Mouse (Mus musculus): ENCODE results near the gene Adad1. TPM values are rescaled to one million over a fixed set of nuclear protein-coding genes. Genes with fewer than 3 reads are reported as not detected.

Adad1 gene
- polyA plus RNA-seq, 1 experiment from 2014 or later, result 0.69 TPM

- peak; percentile 93 for ATAC-seq (ENCODE audit: insufficient number of reproducible peaks, insufficient read depth, low FRiP score, low read depth)
- Histone ChIP-seq H3K4me2 (ENCODE audit: low read length) (peak overlapping the region; percentile 44), H3K9ac (ENCODE audit: low read length) (peak overlapping the region; percentile 5; the same call in 1 of the 2 replicates)
These were observed 83.1 kb downstream of the Adad1 start for GRCm38 (mm10) chr3:37146406-37146805.

GRCm38 (mm10) chr3:37146810-37147209, 83.5 kb downstream of the Adad1 start:
- peak overlapping the region; percentile 44 to 55 for H3K27ac ChIP-seq (replicated peaks in 1 of 2; ENCODE audit: control insufficient read depth in 1 of 2, insufficient read depth in 1 of 2, low read depth in 2 of 2, low read length in 2 of 2)
- H3K4me3 ChIP-seq (ENCODE audit: control insufficient read depth in 1 of 2, insufficient read depth in 1 of 2, low read depth in 1 of 2, low read length in 2 of 2), result no peak overlapping the region; a peak in 1 of 4 replicates
- peak overlapping the region; percentile 5; the same call in 1 of the 2 replicates for H3K9ac ChIP-seq (ENCODE audit: low read length)
- peak; percentile 65 for ATAC-seq (ENCODE audit: insufficient number of reproducible peaks, insufficient read depth, low FRiP score, low read depth)
- H3K4me2 ChIP-seq (ENCODE audit: low read length), result peak overlapping the region; percentile 44
- H3K9me3 ChIP-seq (ENCODE audit: control insufficient read depth, low read length), result no peaks in the 10 kb centered on the region
- H3K36me3 ChIP-seq (ENCODE audit: control insufficient read depth, insufficient read depth, low read length), result no peaks in the 10 kb centered on the region
- WGBS, result 37% methylated on average over 7 of the region's 7 CpGs
- H3K27me3 ChIP-seq (ENCODE audit: control insufficient read depth, insufficient read depth, low read length), result no peaks in the 10 kb centered on the region
- H3K4me1 ChIP-seq (ENCODE audit: control insufficient read depth in 2 of 2, insufficient read depth in 2 of 2, low read length in 2 of 2), result peaks cover 8 to 19% of the 10 kb centered on the region in 2 experiments

More at GRCm38 (mm10) chr3:37146406-37146805, 83.1 kb downstream of the Adad1 start:
- peaks cover 8 to 19% of the 10 kb centered on the region in 2 experiments for H3K4me1 ChIP-seq (ENCODE audit: control insufficient read depth in 2 of 2, insufficient read depth in 2 of 2, low read length in 2 of 2)
- peak overlapping the region; percentile 44 to 55; a peak in 3 of 4 replicates for H3K27ac ChIP-seq (replicated peaks in 1 of 2; ENCODE audit: control insufficient read depth in 1 of 2, insufficient read depth in 1 of 2, low read depth in 2 of 2, low read length in 2 of 2)
- H3K4me3 ChIP-seq (ENCODE audit: control insufficient read depth in 1 of 2, insufficient read depth in 1 of 2, low read depth in 1 of 2, low read length in 2 of 2), result no peak overlapping the region; a peak in 1 of 4 replicates
- no peaks in the 10 kb centered on the region for H3K36me3 ChIP-seq (ENCODE audit: control insufficient read depth, insufficient read depth, low read length)
- WGBS, result 4% methylated on average over 8 of the region's 8 CpGs
- no peaks in the 10 kb centered on the region for H3K9me3 ChIP-seq (ENCODE audit: control insufficient read depth, low read length)
- H3K27me3 ChIP-seq (ENCODE audit: control insufficient read depth, insufficient read depth, low read length), result no peaks in the 10 kb centered on the region

GRCm38 (mm10) chr3:37152274-37152673, 88.9 kb downstream of the Adad1 start:
- WGBS, result 71% methylated on average over 10 of the region's 10 CpGs
- ATAC-seq (ENCODE audit: insufficient number of reproducible peaks, insufficient read depth, low FRiP score, low read depth), result no peak
- H3K4me1 ChIP-seq (ENCODE audit: control insufficient read depth in 2 of 2, insufficient read depth in 2 of 2, low read length in 2 of 2), result peaks cover 6 to 9% of the 10 kb centered on the region in 2 experiments

GRCm38 (mm10) chr3:37153004-37153403, 89.7 kb downstream of the Adad1 start:
- 87% methylated on average over 7 of the region's 7 CpGs for WGBS
- no peaks in the 10 kb centered on the region for H3K9me3 ChIP-seq (ENCODE audit: control insufficient read depth, low read length)
- H3K27ac ChIP-seq (replicated peaks in 1 of 2; ENCODE audit: control insufficient read depth in 1 of 2, insufficient read depth in 1 of 2, low read depth in 2 of 2, low read length in 2 of 2), result no peak overlapping the region
- H3K4me1 ChIP-seq (ENCODE audit: control insufficient read depth in 2 of 2, insufficient read depth in 2 of 2, low read length in 2 of 2), result peaks cover 6 to 8% of the 10 kb centered on the region in 2 experiments
- H3K27me3 ChIP-seq (ENCODE audit: control insufficient read depth, insufficient read depth, low read length), result no peaks in the 10 kb centered on the region
- H3K4me3 ChIP-seq (ENCODE audit: control insufficient read depth in 1 of 2, insufficient read depth in 1 of 2, low read depth in 1 of 2, low read length in 2 of 2), result no peak overlapping the region
- H3K36me3 ChIP-seq (ENCODE audit: control insufficient read depth, insufficient read depth, low read length), result no peaks in the 10 kb centered on the region
- no peak for ATAC-seq (ENCODE audit: insufficient number of reproducible peaks, insufficient read depth, low FRiP score, low read depth)
- H3K4me2 ChIP-seq (ENCODE audit: low read length), result no peak overlapping the region
- no peak overlapping the region for H3K9ac ChIP-seq (ENCODE audit: low read length)

More at GRCm38 (mm10) chr3:37152274-37152673, 88.9 kb downstream of the Adad1 start:
- Histone ChIP-seq H3K27ac (replicated peaks in 1 of 2; ENCODE audit: control insufficient read depth in 1 of 2, insufficient read depth in 1 of 2, low read depth in 2 of 2, low read length in 2 of 2) (no peak overlapping the region), H3K27me3 (ENCODE audit: control insufficient read depth, insufficient read depth, low read length) (no peaks in the 10 kb centered on the region), H3K9ac (ENCODE audit: low read length) (no peak overlapping the region), H3K9me3 (ENCODE audit: control insufficient read depth, low read length) (no peaks in the 10 kb centered on the region), H3K36me3 (ENCODE audit: control insufficient read depth, insufficient read depth, low read length) (no peaks in the 10 kb centered on the region), H3K4me2 (ENCODE audit: low read length) (no peak overlapping the region), H3K4me3 (ENCODE audit: control insufficient read depth in 1 of 2, insufficient read depth in 1 of 2, low read depth in 1 of 2, low read length in 2 of 2) (no peak overlapping the region)

- 15% methylated on average over 7 of the region's 7 CpGs for WGBS
- Histone ChIP-seq H3K27me3 (ENCODE audit: control insufficient read depth, insufficient read depth, low read length) (no peaks in the 10 kb centered on the region), H3K36me3 (ENCODE audit: control insufficient read depth, insufficient read depth, low read length) (no peaks in the 10 kb centered on the region), H3K4me1 (ENCODE audit: control insufficient read depth in 2 of 2, insufficient read depth in 2 of 2, low read length in 2 of 2) (peaks cover 6 to 8% of the 10 kb centered on the region in 2 experiments), H3K27ac (replicated peaks in 1 of 2; ENCODE audit: control insufficient read depth in 1 of 2, insufficient read depth in 1 of 2, low read depth in 2 of 2, low read length in 2 of 2) (no peak overlapping the region), H3K9me3 (ENCODE audit: control insufficient read depth, low read length) (no peaks in the 10 kb centered on the region), H3K9ac (ENCODE audit: low read length) (no peak overlapping the region), H3K4me3 (ENCODE audit: control insufficient read depth in 1 of 2, insufficient read depth in 1 of 2, low read depth in 1 of 2, low read length in 2 of 2) (no peak overlapping the region), H3K4me2 (ENCODE audit: low read length) (0 out of 2 replicates have a peak overlapping the region, but pooled peaks have one; percentile 11)
- no peak for ATAC-seq (ENCODE audit: insufficient number of reproducible peaks, insufficient read depth, low FRiP score, low read depth)
These were observed 91.1 kb downstream of the Adad1 start for GRCm38 (mm10) chr3:37154396-37154795.

GRCm38 (mm10) chr3:37157082-37157481, 93.8 kb downstream of the Adad1 start:
- Histone ChIP-seq H3K36me3 (ENCODE audit: control insufficient read depth, insufficient read depth, low read length) (no peaks in the 10 kb centered on the region), H3K27me3 (ENCODE audit: control insufficient read depth, insufficient read depth, low read length) (no peaks in the 10 kb centered on the region), H3K9ac (ENCODE audit: low read length) (no peak overlapping the region), H3K4me1 (ENCODE audit: control insufficient read depth in 2 of 2, insufficient read depth in 2 of 2, low read length in 2 of 2) (peaks cover 6 to 8% of the 10 kb centered on the region in 2 experiments; a peak in 3 of 4 replicates), H3K4me3 (ENCODE audit: control insufficient read depth in 1 of 2, insufficient read depth in 1 of 2, low read depth in 1 of 2, low read length in 2 of 2) (no peak overlapping the region), H3K9me3 (ENCODE audit: control insufficient read depth, low read length) (no peaks in the 10 kb centered on the region), H3K27ac (replicated peaks in 1 of 2; ENCODE audit: control insufficient read depth in 1 of 2, insufficient read depth in 1 of 2, low read depth in 2 of 2, low read length in 2 of 2) (no peak overlapping the region), H3K4me2 (ENCODE audit: low read length) (no peak overlapping the region)
- 34% methylated on average over 8 of the region's 8 CpGs for WGBS
- no peak for ATAC-seq (ENCODE audit: insufficient number of reproducible peaks, insufficient read depth, low FRiP score, low read depth)

- Histone ChIP-seq H3K9ac (ENCODE audit: low read length) (no peak overlapping the region), H3K36me3 (ENCODE audit: control insufficient read depth, insufficient read depth, low read length) (no peaks in the 10 kb centered on the region), H3K4me3 (ENCODE audit: control insufficient read depth in 1 of 2, insufficient read depth in 1 of 2, low read depth in 1 of 2, low read length in 2 of 2) (no peak overlapping the region), H3K9me3 (ENCODE audit: control insufficient read depth, low read length) (no peaks in the 10 kb centered on the region), H3K4me2 (ENCODE audit: low read length) (no peak overlapping the region), H3K4me1 (ENCODE audit: control insufficient read depth in 2 of 2, insufficient read depth in 2 of 2, low read length in 2 of 2) (peaks cover 6 to 8% of the 10 kb centered on the region in 2 experiments; a peak in 3 of 4 replicates), H3K27ac (replicated peaks in 1 of 2; ENCODE audit: control insufficient read depth in 1 of 2, insufficient read depth in 1 of 2, low read depth in 2 of 2, low read length in 2 of 2) (no peak overlapping the region), H3K27me3 (ENCODE audit: control insufficient read depth, insufficient read depth, low read length) (no peaks in the 10 kb centered on the region)
- WGBS, result 78% methylated on average over 3 of the region's 3 CpGs
- ATAC-seq (ENCODE audit: insufficient number of reproducible peaks, insufficient read depth, low FRiP score, low read depth), result no peak
These were observed 94.9 kb downstream of the Adad1 start for GRCm38 (mm10) chr3:37158246-37158645.

- H3K4me1 ChIP-seq (ENCODE audit: control insufficient read depth in 2 of 2, insufficient read depth in 2 of 2, low read length in 2 of 2), result no peaks in the 10 kb centered on the region
- H3K4me3 ChIP-seq (ENCODE audit: control insufficient read depth in 1 of 2, insufficient read depth in 1 of 2, low read depth in 1 of 2, low read length in 2 of 2), result no peak overlapping the region
- ATAC-seq (ENCODE audit: insufficient number of reproducible peaks, insufficient read depth, low FRiP score, low read depth), result no peak
- 86% methylated on average over 4 of the region's 4 CpGs for WGBS
- no peak overlapping the region for H3K4me2 ChIP-seq (ENCODE audit: low read length)
- no peaks in the 10 kb centered on the region for H3K9me3 ChIP-seq (ENCODE audit: control insufficient read depth, low read length)
- H3K36me3 ChIP-seq (ENCODE audit: control insufficient read depth, insufficient read depth, low read length), result no peaks in the 10 kb centered on the region
- no peak overlapping the region for H3K27ac ChIP-seq (replicated peaks in 1 of 2; ENCODE audit: control insufficient read depth in 1 of 2, insufficient read depth in 1 of 2, low read depth in 2 of 2, low read length in 2 of 2)
- H3K9ac ChIP-seq (ENCODE audit: low read length), result no peak overlapping the region
- no peaks in the 10 kb centered on the region for H3K27me3 ChIP-seq (ENCODE audit: control insufficient read depth, insufficient read depth, low read length)
These were observed 97.8 kb downstream of the Adad1 start for GRCm38 (mm10) chr3:37161096-37161495.

Measured in heart, embryonic 14.5 days (tissue).